Mouse (Mus musculus): ENCODE data around the gene Golga7b.

The Golga7b gene

DNA sequence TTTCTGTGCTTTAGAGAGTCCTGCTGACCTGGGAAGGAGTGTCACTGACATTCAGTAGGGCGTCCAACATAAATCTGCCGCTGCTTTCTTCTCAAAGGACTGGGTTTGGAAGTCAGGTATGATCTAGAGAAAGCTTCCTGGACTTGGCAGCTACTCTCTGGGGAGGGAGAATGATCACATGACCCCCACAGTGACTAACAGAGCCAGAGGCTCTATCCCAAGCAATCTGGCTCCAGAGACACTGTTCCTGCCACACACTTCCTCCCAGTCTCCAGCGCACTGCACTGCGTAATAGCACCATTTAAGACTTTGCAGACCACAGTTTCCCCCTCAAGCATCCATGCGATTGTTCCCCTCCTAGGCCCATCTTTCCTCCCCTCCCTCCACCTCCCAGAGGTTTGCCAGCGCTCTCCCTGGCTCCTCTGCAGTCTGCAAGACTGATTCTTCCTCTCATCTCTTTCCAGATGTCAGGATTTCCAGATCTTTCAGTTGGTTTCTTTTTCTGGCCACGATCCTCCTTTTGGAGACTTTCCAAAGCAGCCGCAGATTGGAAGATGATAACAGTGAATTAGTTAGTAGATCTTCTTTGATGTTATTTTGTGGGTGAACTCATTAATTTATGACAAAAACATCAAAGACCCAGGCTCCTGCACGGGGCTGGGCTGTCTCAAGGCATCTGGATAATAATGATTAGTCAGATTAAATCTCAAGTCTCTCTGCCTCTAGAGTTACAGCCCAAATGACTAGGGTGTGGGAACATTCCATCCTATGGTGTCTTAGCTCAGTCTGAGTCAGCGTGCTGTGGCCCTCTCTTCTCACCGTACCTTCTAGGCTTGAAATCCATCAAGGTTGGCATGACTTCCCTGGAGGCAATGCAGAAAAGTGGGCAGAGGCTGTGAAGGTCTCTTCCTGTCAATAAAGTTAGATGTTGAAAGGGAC, 2.9 kb downstream of the Golga7b start:
- 42% methylated on average over 11 of the region's 11 CpGs for WGBS

DNA sequence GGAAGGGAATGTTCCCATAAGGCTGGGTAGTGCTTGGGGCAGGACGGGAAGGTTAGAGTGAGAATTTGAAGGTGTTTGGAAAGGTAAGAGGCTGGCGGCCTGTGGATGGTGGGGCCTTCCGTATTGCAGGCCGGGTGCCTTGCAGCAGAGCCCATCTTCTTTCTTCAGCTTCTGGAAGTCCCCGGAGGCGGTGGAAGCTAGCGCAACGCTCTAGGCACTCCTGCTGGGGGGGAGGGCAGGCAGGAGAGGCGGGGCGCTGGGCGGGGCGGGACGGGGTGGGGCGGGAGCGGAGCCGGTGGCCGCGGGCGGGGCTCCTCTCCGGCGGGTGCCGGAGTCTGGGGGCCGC, 8.0 kb downstream of the Golga7b start:
- 2% methylated on average over 20 of the region's 23 CpGs for WGBS

DNA sequence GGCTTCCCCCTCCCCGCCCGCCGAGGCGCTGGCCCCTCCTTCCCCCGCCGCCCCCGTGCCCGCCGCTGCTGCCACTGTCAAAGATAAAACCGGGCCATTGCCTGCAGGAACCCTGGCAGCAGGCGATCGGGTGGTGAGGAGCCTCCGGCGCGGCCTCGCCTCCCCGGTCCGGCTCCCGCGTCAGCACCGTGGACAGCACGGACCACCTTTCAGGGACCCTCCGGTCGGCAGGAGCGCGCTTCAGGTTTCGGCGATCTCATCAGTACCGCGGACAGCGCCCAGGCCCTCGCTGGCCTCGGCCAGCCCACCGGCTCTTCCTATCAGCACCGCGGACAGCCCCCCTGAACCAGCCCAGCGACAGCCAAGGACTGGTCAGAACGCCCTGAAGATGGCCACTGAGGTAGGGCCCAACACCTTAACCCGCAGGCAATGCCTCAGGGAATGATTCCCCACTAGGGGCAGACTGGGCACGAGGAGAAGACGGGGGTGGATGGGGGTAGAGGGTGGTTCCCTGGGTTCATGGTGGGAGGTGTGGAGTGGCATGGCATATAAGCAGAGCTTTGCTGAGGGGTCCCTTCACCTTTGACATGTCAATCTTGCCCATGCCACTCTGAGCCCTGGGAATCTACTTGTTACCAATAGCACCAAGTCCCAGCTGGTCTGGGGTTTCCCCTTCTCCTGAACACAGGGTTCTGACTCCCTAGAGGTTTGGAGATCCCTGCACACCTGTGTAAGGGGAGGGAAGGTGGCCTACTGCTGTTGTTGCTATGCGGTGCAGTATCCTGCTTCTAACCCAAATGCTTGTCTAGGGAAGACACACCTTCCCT, 8.6 kb downstream of the Golga7b start:
- WGBS: 2% methylated on average over 32 of the region's 42 CpGs

DNA sequence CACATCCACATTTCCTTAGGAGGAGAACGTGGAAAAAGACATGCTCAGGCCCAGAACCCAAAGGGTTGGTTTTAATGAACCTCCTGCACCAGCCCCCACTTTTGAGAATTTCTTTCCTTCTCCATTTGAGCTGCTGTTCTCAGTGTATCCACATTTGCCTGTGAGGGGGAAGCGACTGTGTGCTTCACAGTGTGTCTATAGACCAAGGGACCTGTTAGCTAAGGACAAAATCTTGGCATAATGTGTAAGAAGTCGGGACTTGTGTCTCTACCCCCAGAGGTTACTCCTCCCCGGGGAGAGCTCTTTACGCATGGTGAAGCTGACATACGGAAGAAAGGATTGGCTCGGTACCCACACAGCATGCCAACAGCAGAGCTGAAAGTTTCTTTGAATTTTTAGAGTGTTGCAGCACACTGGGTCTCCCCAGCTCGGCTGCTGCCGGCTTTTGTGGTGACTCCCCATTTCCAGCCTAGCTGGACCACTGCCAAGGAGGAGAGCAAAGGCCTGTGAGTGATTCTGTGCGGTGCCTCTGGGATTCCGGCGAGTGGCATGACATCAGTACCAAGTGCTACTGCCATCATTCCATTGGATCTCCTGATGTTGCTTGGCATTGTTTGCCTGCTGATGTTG, 9.4 kb downstream of the Golga7b start:
- 23% methylated on average over 12 of the region's 12 CpGs for WGBS

DNA sequence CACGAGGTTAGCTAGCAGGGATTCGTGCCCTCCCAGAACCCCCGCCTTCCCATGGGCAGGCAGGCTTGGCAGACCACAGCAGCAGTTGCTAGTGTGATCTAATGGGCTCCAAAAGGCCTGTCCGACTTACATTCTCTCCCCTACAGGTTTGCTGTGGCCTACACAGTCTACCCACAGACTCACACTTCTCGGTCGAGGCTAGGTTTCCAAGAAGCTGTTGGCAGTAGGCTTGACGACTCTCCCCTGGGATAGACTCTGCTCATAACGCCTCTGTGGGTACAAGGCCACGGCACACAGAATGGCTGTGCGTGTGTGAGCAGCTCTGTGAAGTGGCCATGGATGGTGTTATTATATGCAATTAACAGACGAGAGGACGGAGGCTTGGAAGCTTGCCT, 9.9 kb downstream of the Golga7b start:
- 36% methylated on average over 12 of the region's 12 CpGs for WGBS

DNA sequence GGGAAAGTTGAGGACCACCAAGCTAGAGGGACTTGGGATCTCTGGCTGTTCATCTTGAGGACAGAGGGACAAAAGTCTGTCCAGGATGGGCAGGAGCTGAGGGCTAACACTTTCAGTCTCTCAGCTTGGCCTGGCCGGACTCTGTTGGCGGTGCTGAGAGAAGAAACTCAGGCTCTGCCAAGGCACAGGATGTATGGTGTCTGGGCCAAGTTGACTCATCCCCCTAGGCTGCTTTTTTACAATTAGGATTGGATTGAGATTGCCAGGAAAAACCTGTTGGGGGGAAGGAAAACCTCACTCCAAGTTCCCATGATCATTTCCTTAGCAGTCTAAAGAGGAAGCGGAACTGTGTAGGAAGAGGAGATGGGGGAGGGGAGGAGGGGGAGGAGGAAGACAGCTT, 10.7 kb downstream of the Golga7b start:
- 33% methylated on average over 3 of the region's 3 CpGs for whole genome bisulfite sequencing

DNA sequence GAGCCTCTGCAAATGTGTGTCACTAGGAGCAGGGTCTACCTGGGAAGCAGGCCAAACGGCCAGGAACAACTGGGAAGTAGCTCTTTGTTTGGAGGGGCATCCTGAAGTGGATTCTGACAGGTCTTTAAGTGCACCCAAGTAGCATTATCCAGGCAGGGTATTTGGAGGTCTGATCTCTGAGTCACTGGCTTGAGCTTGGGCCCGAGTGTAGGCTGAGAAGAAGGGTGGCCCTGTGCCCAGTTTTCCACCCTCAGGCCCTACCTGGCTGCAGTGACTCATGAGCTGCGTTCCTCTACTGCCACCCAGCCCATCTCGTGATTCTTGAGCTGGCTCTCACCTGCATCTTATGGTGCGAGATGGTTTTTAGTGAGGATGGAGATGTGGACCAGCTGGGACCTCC, 11.2 kb downstream of the Golga7b start:
- WGBS: 38% methylated on average over 5 of the region's 5 CpGs

DNA sequence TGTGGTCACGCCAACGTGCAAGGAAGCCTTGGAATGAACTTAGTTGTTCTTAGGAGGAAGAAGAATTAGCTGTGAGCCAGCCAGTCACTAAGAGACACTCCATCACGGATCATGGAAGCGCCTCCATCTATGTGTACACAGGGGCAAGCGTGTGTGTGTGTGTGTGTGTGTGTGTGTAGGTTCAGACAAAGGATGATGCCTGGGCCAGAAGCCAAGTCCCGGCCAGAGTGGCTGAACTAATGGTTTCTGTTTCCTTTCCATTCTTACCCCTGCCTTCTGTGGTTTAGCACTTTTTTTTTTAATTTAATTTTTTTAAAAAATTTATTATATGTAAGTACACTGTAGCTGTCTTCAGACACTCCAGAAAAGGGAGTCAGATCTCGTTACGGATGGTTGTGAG, 13.1 kb downstream of the Golga7b start:
- WGBS: 73% methylated on average over 8 of the region's 8 CpGs

DNA sequence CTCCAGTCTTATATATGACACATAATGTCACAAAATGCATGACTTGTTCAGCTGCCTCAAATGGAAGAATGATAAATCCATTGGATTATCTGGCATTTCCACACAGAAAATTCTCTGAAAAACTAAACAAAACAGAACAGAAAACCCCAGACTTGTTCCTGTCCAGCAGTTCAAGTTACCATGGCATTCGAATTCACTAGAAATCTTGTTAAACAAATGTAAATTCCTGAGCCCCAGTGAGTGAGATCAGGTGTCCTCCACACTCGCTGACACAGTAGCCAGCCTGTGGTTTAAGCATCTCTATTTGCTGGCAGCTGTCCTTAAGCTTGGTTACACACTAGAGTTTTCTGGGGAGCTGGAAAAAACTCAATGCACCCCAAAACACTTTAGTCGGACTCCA, 16.1 kb downstream of the Golga7b start:
- 53% methylated on average over 3 of the region's 3 CpGs for WGBS

DNA sequence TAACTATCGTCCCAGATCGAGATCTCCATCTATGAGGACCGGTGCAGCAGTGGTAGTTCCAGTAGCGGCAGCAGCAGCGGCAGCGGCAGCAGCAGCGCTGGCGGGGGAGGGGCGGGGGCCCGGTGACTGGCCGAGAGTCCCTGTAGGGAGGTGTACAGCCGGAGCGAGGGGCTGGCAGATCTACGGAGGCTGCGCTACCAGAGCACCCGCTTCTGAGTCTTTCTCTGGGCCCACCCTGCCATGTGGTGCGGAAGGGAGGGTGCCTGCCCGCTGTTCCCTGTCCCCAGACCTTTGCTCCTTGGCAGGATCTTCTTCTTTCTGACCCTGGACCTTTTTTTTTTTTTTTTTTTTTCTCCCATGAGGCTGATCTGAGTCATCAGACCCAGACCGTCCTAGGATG, 21.0 kb downstream of the Golga7b start:
- WGBS: 32% methylated on average over 19 of the region's 19 CpGs

DNA sequence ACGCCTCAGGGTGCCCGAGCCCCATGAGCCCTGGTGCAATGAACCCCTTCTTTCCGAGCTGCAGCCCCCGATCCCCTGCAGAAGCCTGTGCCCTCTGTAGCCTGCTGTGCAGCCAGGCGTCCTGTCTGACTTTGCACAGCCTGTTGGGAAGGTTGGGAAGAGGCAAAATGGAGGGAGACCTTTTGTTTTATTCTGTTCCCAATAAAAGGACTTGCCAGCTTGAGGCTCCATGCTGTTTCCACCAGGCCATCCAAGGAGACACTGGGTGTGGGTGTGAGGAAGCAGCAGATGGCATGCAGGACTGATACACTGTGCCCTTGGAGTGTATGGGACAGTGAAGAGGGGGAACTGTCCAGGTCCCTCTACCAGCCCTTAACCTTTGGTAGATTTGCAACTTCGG, 22.7 kb downstream of the Golga7b start:
- WGBS: 85% methylated on average over 6 of the region's 6 CpGs

DNA sequence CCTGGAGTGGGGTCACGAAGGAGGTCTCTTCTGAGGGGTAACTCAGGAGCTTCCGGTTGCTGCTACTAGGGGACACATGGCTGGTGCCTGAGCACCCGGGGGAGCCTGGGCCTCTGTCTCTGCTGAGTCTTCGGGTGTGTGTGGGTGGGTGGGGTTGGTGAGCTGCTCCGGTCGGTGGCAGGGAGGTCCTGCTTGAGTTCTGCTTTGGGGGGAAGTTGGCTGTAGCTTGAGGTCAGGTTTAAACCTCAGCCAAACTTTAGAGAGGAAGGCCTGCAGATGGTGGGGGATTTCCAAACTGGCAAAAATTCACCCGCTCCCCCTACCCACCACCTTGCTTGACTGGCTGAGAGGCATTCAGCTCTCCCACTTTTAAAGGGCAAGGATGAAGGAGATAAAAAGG, 23.8 kb downstream of the Golga7b start:
- 58% methylated on average over 7 of the region's 7 CpGs for WGBS

DNA sequence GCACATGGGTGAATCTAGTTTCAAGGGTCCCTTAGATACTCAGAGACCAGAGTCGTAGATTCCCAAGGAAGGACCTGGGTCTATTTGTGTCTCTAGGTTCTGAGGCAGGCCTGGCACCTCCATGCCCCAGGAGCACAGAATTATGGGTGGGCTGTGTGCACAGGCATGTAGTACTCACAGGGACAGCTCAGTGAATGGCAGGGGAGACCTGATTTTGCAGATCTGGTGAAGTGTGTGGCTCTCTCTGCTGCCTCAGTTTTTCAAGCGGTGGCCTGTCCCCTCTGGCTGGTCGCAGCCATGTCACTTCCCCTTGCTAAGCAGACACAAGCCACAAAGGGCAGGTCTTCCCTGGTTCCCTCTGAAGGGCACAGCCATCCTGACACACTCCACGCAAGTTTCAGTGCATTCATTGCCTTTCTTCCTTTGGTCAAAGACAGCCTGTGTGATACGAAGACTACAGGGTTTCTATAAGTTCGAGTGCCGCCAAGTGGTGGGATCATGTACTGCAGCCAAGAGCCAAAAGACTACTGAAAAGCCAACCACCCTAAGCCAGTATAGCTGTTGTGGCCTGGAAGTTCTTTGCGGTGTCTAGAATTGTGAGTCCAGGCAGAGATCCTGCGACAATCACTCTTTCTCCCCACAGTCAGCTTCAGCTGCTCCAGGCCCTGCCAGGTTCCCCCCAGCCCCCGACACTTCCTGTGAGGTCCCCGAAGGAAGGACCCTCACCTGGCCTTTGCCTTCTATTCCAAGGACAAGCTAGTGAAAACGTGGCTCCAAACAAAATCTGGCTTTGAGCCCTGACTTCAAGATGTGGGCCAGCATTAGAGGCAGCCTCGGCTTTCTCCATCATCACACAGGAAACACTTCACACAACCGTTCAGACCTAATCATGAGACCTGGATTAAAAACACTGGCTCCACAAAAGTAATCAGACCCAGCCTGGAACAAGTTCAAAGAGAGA, 24.9 kb downstream of the Golga7b start:
- WGBS: 35% methylated on average over 14 of the region's 14 CpGs

DNA sequence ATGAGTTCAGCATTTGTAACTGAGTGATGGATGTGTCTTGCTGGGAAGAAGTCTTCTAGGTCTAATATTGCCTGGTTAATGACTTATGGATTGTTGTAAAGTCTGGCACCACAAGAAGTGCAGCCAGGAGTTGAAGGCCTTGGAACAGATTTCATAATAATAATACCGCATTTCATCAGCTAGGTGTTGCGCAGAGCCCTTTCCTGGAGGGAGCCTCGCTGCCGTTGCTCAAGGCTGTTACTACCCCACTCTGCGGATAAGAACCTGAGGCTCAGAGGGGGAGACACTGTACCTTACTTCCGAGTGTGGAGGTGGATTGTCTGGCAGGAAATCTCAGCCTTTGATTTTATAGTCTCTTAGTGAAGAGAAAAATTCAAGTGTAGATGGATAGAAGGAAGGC, 29.9 kb downstream of the Golga7b start:
- WGBS: 81% methylated on average over 6 of the region's 6 CpGs

DNA sequence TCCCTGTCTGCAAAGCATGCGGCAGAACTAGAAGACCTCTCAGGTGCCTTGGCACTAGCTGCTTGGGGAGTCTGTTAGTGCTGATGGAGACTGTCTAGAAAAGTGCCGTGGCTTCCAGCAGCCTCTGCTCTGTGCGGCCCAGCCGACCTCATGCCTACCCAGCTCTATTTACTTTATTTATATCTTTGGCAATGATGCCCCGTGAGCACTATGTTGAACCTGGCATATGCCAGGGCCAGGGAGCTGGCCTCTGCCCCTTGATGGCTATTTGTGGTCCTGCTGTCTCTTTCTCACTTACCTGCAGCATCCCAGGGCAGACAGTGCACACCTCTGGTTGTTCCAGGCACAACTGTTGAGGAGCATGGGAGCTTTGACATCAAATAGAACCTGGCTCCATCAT, 31.1 kb downstream of the Golga7b start:
- 74% methylated on average over 5 of the region's 5 CpGs for WGBS

DNA sequence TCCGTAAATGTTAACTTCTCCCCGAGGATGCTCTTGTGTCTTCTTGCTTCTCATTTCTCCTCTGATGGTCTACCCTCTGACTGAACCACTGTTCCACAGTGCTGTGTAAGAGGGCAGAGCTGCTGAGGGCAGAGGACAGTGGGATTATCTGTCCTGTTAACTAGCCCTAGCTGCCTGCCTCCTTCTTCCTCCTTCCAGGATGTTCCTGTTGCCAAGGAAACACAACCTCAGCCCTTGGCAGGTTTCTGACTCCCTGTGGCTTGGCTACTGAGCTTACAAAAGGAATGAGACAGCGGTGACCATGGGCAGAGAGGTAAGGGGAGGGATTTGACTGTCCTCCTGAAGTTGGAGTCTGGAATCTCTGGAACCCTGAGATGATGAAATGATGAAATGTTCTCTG, 32.2 kb downstream of the Golga7b start:
- 53% methylated on average over 3 of the region's 3 CpGs for WGBS

DNA sequence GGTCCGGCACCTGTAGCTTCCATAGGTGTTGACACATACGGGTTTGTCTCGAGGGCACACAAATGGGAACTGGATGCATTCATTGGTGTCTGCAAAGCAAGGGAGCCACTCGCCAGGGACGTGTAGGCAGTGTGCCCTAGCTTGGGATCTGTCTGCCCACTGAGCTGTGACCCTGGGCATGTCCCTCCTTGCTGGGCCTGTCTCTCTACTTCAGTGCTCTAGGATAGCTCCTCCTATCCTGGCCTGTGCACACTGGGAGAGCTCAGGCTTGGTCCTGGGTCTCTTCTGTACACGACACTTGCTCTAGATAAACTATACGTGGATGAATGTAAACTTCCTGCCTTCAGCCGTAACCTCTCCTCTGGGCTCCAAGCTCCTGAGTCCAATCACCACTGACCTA, 36.8 kb downstream of the Golga7b start:
- WGBS: 81% methylated on average over 8 of the region's 8 CpGs

DNA sequence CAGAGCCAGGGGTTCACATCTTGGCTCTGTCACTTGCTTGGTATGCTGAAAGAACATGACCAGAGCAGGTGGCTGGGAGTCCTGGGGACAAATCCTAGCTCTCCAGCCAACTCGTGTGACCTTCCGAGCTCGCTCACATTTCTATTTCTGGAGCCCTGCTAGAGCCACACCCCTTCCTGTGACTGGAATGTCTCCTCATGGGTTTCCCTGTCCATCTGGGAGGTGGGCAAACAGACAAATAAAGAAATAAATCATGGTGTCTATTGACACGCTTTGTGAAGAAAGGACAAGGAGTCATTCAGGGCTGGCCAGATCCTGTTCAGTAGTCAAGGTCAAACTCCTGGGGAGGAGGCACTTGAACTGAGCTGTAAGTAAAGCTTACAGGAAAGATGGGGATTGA, 41.0 kb downstream of the Golga7b start:
- 51% methylated on average over 4 of the region's 4 CpGs for WGBS

DNA sequence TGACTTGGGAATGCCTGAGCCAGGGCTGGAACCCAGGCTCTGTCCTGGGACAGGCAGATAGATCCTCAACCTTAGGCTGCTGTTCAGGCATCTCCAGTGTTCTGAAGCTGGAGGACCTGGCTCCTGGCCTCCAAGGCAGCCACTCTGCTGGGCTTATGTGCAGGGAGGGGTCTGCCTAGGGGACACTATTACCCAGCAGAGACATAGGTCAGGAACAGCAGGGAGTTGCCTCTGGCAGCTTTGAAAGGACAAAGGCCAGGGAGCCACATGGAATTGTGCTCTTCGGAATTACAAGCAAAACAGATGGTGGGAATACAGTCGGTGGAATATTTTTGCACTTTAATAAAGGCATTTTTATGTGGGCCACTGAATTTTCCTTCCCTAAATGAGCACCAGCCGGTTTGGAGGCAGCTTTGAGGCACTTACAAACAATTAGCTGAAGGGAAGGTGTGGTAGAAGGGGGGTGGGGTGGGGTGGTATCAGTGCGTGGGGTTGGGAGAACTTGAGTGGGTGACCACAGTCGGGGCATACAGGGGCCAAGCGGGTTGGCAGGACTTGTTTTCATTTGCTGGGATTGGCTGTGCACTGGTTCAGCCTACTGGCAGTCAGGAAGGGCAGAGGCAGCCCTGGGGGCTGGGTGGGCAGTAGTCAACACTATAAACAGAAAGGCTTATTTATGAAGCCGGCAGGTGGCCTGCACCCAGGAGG, 43.7 kb downstream of the Golga7b start:
- 24% methylated on average over 7 of the region's 7 CpGs for WGBS

DNA sequence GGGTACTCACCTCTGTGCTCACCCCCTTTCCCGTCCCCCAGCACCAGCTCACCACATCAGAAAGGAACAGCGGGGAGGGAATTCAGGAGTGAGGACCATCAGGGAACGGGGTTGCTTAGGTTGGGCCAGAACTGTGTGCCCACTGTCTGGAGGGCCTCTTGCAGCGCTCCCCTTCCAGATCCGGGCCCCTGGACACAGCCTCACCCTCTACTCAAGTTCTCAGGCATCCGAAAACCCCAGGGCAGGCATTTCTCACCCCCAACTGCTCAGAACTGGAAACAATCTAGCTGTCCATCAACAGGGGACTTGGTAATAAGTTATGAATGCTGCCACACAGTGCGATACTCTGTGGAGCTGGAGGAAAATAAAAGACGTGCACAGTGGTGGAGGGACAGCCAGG, 44.7 kb downstream of the Golga7b start:
- 58% methylated on average over 8 of the region's 8 CpGs for WGBS

DNA sequence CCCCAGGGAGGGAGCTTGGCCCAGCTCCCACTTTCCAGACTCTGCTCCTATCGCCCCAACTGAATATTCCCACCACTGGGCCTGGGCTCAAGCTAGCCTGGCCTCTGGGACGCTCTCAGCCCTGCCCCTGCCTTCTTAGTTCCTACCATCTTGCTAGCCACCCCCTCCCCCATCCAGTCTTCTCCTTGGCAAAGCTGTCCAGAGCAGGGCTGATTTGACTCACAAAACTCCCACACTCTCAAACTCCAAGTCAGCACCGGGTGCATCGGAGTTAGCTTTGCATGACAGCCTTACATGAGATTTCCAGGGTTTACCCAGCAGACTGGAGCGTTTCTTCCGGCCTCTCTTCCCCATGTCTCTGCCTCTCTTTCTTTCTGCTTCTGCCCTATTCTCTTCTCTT, 45.8 kb downstream of the Golga7b start:
- 55% methylated on average over 6 of the region's 6 CpGs for WGBS
